Mouse (Mus musculus) spleen, embryonic (tissue): Measurements from ENCODE around the gene Xirp2.
"Not testable (repeated sequence)": the region's sequence is repeated elsewhere in the genome, so short reads cannot be mapped to it uniquely, and the experiment has no call there.

ENCODE experiments used
- CTCF ChIA-PET: fragments of 350-600 bp; sonication (Branson Sonifier 250); formaldehyde crosslinking; loops from one replicate; lab custom pipeline; 2022; lab: Charles Lee

The Xirp2 gene

DNA sequence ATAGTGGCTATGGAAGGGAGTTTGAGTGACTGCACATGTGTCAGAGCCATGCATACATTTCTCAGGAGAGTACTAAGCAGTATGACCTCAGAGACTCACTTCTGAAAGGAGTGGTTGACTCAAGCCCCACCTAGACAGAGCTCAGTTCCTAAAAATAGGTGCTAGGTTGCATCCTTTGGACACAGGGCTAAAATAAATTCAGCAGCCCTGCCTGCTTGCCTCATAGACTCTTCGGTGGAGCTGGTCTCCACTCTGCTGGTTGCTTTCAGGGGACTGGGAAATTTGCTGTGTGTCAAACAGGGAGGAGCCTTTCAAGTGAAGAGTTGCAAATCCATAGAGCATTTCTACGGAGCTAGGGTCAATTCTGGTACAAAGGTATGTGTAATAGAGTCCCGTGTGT, at the start of gene Xirp2:
Gene Xirp2, plus strand, starts transcription at position 223 of the 400 bp plus-strand sequence.
- CTCF ChIA-PET: no interaction called here

DNA sequence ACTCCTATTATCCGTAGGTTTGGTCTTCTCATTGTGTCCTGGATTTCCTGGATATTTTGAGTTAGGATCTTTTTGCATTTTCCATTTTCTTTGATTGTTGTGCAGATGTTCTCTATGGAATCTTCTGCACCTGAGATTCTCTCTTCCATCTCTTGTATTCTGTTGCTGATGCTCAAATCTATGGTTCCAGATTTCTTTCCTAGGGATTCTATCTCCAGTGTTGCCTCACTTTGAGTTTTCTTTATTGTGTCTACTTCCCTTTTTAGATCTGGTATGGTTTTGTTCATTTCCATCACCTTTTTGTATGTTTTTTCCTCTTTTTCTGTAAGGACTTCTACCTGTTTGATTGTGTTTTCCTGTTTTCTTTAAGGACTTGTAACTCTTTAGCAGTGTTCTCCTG, 32.4 kb upstream of the Xirp2 start, which contains the start of gene Gm21830:
Gene Gm21830, plus strand, starts transcription at position 301 of the 400 bp plus-strand sequence.
- CTCF ChIA-PET: not testable (repeated sequence)

DNA sequence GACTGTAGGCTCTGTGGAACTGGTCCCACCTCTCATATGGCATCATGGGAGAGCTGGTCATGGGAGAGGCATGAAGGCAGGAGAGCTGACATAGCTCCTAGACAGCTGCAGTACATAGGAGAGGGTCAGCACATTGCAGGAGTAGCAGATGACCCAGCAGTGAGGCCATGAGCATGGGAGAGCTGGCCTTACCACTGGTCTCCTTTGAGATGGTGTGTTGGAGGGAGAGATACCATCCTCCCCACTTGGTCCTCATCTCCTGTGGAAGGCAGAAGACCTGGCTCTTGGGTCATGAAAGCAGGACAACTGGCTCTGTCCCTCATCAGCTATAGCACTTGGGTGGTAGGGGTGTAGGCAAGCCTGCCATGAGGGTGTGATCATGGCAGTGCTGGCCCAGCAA, 24.9 kb upstream of the Xirp2 start:
- CTCF ChIA-PET: no interaction called here

DNA sequence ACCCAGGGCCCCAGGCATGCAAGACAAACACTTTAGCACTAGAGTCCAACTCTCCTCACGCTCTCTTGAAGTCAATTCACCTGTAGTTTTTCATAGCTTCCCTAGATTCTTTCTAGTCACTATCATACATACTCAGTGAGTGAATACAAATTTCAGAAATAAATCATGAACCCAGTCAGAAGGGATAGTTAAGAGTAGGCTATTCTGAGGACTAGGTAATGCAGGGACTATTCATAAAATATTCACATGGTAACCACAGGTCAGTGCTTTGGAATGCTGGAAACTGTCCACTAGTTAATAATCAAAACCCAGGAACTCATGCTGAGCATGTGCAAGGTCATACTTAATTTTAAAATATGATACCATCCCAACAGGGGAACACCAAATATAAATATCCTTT, 23.0 kb upstream of the Xirp2 start:
- CTCF ChIA-PET: no interaction called here

DNA sequence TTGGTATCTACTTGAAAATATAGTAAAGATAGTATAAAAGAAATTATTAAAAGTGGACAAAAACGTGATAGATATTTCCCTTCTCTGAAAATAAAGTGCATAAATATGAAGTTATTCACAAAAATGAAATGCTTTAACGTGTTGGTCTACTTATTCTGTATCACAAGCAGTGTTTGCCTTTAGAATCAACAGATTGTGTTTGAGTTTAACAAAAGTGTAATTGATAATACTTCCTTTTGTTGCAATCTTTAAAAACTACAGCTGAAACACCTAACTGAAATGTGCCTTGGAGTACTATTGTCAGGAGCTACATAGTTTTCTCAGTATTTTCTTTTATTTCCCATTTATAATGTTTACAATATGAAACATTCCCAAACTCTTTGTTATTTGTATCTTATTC, 12.7 kb upstream of the Xirp2 start, which contains the start of gene Gm26727:
Gene Gm26727, minus strand, starts transcription at position 101 of the 400 bp plus-strand sequence.
- CTCF ChIA-PET: no interaction called here

DNA sequence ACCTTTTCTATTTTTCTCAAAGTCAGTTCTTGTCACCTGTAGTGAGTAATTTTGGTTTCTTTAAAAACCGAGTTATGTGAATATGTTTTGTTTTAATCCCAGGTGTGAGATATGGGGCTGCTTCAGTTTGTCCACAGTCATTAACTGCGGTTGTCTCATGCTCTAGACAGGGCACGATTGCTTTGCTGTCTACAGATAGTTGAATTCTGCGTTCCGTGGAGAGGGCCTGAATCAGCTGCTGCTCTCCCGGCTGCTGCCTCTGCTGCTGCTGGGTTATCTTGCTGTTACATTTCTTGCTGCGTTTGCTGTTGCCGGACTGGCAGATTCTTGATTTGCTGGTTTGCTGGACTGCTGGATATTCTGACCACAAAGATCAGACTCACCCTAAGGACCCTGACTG, 7.5 kb upstream of the Xirp2 start:
- CTCF ChIA-PET: no interaction called here

DNA sequence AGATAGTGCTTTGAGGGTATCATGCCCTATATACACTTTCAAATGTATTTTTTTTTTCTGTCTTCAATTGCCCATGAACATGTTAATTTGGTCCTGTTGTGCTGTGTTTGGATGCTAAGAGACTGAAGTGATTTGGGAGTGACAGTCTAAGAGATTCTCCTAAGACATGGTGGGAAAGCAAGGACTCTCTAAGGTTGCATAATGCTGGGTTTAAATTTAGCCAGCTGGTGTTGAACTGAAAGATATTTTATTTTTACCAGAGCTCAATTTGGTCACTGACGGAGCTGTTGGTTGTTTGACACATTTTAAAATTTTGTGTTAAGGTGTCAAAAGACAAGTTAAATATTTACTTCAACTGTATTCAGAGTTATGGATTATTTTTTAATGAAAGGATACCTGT, 970 bp downstream of the Xirp2 start:
- CTCF ChIA-PET: interaction anchor here (0.5 kb wide), 1 partner anchor 111 kb away, joined by 3 read pairs; no protein-coding TSS in a partner anchor

DNA sequence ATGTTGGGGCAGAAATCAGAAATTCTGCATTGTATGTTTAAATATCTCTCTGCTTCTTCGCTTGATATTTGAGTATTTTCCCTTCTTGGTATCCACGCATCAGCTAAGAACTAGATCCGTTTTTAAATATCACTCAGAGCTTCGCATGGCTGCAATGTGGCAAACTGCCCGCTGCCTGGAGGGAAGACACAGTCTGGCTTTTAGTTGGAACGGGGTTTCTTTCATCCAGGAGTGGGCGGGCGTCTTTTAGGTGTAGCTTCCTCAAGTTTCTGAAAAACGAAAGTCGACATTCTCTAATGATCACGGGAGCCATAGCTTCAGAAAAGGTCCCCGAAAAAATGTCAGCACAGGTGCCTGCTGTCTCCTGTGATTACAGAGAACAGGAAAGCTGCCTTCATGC, 1.4 kb downstream of the Xirp2 start:
- CTCF ChIA-PET: interaction anchor here (0.5 kb wide), 1 partner anchor 111 kb away, joined by 3 read pairs; no protein-coding TSS in a partner anchor

DNA sequence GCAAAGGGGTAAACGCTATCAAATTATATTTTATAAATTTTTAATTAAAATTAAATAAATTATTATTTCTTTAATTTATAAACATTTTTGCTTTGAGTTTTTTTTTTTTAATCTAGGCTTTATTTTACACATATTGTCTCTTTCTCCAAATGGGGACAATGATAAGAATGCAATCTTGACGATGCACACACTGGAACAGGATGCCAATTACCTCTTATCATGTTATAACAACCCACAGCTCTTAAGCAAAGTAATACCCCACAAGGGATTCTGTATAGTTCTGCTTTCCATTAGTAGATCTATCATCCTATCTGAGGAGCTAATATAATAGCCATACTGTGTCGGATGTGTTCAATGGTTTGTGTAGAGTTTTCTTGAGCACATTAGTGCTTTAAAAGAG, 15.1 kb downstream of the Xirp2 start:
- CTCF ChIA-PET: no interaction called here

DNA sequence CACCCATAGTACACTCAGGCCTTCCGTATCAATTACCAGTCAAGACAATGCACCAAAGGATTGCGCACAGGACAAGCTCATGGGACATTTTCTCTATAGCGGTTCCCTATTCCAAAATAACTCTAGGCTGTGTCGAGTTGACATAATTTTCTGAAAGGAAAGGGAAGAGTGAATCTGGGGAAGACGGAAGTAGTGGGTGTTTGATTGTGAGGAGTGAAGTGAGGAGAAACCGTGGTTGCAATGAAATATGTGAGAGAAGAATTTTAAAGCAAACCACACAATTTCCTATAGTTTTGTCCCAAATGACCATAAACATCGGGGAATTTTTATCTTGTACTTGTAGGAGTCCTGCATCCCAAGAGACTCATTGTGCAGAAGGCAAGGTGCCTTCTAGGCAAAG, 21.2 kb downstream of the Xirp2 start:
- CTCF ChIA-PET: no interaction called here

DNA sequence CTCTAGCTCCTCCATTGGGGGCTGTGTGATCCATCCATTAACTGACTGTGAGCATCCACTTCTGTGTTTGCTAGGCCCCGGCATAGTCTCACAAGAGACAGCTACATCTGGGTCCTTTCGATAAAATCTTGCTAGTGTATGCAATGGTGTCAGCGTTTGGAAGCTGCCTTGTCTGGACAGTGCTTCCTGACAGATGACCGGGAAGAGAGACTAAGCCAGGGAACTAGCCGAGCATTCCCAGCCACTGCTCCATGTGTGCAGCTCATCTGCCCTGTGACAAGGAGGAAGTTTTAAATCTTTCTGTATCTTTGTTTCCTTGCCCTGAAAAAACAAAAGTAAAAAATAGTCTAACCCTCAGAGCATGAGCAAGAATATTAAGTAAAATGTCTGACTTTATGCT, 24.2 kb downstream of the Xirp2 start:
- CTCF ChIA-PET: not testable (repeated sequence)

DNA sequence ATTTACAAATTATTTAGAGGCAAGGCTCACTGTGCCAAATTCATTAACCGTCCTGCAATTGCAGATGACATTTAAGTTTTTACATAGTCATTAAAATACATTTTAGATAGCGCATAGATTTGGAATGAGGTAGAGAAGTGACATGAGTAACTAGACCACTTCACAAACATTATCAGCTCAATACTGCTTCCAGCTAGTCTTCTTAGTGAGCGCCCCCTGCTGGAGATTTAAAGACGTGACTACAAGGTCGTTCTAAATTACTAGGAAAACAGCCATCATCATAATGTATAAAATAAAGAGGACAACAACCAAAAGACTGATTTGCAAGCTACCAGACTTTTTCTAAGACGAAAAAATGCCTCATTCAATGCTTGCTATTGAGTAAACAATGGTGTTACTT, 32.0 kb downstream of the Xirp2 start:
- CTCF ChIA-PET: no interaction called here

DNA sequence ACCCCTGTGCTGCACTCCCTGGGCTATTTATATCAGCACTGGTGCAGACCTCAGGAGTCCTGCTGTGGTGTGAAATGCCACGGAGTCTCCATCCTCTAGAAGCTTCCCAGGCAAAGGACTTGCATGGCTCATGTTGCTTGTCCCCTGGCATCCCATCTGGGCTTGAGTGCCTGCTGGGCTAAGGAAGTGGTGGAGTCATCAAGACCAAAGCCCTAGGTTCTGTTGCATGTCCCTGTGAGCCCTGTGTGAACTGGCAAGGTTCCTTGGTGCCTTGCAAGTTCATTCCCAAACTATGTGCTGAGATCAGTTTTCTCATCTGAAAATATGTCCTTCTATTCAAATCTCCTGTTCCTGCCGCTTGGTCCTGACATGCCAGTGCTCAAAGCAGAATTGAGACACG, 35.2 kb downstream of the Xirp2 start:
- CTCF ChIA-PET: no interaction called here

DNA sequence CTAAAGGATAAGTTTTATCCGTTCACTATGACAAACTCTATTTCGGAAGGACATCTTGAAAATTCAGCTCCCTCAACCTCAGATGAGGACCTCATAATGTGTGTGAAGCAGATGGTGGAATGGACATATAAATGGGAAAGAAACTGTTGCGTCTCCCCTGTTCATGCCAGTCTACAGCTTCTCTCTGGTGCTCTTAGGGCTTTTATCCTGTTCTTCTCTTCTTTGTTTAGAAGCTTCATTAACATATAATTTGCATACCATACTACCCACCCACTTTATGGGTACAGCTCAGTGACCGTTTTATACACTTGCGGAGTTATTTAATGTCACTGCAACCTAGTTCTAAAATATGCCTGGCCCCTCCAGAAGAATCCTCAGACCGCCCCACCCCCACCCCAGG, 40.9 kb downstream of the Xirp2 start:
- CTCF ChIA-PET: no interaction called here

DNA sequence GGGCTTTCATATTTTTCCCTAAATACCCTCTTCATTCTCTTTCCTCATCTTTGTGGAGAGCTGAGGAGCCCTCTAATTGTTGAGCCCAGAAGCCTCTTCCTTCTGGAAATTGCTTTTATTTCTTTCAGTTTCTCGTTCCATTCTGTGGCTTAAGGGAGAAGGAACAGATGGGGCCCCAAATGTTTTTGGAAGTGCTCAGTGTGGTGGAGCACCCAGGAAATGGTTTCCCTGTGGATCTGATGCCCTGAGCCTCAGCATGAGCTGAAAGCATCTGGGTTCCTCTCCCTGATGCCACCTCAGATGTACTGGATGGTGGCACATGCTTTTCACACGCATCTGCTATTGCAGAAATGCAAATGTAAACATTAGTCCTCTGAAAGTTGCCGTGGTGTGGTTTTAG, 41.4 kb downstream of the Xirp2 start:
- CTCF ChIA-PET: no interaction called here

DNA sequence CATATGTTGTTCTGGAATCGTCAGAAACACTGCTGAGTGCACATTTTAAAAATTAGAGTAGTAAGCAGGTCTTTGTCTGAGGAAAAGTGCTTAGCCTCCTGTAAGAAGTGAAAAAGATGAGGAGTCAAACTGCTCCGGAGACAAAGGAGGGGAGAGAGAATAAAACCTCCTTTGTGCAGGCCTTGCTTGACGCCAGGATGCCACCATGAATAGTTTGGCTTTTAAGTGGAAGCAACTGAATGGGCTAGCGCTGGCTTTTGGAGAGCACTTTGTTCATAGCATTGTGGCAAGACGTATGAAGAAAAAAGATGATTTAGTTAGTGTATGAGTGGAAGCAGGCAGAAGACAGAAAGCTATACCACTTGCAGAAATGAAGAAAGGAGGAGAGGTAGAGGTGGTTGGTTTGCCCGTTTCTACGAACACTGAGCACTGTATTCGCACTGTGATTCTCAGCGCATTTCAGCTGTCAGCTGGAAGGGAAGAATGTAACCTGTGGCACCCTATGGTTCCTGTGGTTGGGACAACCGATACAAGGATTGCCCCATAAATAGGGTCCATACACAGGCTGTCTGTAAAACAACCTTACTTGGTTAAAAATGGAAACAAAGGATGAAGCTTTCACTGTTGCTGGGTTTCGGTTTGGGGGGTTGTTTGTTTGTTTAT, 42.8 kb downstream of the Xirp2 start:
- CTCF ChIA-PET: no interaction called here

DNA sequence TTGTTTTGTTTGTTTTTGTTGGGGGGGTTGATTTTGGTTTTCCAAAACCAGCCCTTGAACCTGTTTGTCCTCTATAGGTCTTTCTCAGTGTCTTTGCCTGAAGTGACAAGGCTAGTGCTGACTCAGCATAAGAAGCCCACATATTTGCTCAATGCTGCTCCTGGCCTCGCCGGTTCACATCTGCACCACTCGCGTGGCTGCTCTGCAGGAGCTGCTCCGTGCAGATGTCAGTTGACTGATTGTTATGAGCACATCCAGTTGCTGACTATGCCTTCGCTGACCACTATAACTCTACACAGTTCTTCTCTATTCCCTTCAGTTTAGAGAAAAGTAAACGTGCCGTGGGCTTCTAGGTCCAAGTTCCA, 43.3 kb downstream of the Xirp2 start:
- CTCF ChIA-PET: no interaction called here

DNA sequence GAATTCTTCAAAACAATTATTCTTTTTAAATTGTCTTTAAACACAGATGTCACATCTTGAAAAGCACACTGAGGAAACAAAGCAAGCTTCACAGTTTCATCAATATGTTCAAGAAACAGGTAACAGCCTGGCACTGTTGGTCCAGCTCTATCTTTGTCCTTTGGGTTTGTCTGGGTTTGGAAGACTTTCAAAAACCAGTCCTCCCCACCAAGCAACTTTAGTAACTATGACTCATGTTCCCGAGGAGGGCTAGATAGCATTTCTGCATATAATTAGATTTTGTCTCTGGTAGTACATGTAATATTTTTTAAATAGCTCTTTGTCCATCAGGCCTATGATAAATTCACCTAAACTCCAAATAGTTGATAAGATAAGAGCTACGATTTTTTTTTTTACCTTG, 59.7 kb downstream of the Xirp2 start:
- CTCF ChIA-PET: no interaction called here

DNA sequence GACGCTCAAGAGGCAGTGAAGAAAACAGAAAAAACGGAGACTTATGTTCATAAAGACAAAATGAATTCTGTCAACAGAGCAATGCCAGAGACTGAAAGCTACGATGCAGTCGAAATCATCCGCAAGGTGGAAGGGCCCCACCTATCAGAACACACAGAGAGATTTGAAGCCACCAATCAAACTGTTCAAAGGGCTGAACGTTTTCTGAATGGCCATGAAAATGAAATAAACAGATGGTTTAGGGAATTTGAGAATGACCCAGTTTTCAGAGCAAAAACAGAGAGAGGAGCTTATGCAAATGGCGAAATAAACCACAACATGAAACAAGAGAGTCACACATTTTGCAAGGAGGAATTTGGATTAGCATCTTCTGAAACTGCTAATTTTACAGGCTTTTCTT, 70.6 kb downstream of the Xirp2 start:
- CTCF ChIA-PET: no interaction called here

DNA sequence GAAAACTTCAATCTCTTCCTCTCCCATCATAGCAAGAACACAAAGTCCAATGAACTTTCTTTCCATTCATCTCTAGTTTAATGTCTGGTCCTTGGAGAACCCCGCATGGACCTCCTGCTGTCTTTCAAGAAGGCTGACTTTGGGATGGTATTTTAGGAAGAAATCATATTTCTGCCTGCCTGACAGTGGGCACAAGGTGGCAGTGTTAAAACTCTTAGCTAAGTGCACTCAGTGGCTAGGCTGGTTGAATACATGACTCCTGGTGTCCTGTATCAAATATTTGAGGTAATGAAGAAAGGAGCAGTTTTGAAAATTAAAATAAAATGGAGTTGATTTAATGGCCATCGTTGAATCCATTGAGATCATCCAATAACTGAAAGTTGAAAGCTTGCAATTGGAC, 89.5 kb downstream of the Xirp2 start:
- CTCF ChIA-PET: no interaction called here

DNA sequence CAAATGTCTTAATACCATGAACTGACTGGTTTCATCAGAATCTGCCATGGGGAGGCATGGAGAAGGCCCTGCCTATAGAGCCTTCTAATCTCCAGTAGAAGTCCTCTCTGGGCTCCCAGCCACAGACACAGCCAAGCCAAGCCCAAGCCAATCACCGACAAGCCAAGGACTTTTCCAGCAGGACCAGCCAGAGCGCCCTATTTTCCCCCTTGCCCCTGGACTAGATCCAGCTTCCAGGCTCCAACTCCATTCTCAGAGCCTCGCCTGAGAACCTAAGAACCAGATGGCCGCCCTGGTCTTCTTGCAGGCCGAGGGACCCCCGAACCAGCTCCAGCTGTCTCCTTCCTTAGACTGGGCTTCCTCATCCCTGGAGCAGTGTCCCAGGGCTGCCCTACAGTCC, 93.6 kb downstream of the Xirp2 start:
- CTCF ChIA-PET: no interaction called here

DNA sequence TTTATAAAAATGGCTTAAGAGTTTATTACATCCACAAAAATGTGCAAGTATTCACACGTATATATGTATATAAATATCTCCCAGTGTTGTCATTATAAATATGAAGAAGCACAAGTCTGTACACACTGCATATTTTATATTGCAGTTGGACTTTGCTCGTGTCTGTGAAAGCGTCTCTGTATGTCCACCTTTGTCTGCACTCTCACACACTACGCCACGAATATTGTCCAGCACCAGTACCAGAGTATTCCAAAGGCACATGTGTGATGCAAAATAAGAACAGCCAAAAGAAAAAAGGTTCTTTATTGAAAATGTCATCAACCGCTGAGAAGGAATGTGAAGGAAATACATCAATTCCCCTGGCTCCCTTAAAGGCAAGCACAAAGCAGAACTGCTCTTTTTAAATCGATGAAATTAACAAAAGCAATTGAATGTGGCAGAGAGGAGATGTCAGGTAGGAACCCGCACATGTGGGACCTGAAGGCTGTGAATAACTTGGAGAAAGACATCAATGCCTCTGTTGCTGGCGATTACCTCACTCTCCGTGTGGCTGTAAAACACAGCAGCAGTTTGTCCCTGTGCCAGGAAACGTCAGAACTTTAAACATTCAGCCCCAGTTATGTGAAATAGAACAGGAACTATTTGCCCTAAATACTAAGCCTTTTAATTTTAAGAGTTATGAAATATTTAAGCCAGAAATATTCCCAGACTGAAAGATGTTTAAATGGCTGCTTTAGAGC, 96.3 kb downstream of the Xirp2 start:
- CTCF ChIA-PET: no interaction called here

DNA sequence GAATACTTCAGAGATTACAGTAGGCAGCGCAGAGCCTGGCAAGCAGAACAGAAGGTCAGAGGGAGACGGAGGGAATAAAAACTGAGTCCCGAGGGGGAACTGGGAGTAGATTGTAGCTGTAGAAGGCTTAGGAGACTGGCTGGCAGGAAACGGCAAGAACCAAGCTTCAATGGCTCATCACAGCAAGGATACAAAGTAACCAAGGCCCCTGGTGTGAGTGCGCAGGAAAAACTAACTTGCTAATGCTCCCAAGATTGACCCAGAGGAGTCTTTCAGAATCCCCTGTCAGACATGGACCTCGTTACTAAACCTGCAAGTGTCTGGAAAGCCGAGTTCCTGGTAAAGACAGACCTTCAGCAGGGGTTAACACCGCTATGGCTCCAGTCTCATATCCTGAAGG, 98.6 kb downstream of the Xirp2 start:
- CTCF ChIA-PET: no interaction called here
